Mouse (Mus musculus) brown adipose tissue, adult 24 weeks (tissue): ENCODE measurements around the gene Cenpf. TPM values are rescaled to one million over a fixed set of nuclear protein-coding genes. Genes with fewer than 3 reads are reported as not detected.
"Not testable (repeated sequence)": the region's sequence is repeated elsewhere in the genome, so short reads cannot be mapped to it uniquely, and the experiment has no call there.

ENCODE experiments used
- H3K27ac ChIP-seq: fragments of 200-500 bp; replicated peaks from 2 replicates; pipeline ENCODE4 v1.5.1; 2012; ENCODE audit warnings: low read depth, mild to moderate bottlenecking, low read length
- H3K4me1 ChIP-seq: fragments of 200-500 bp; 2 replicates; pipeline ENCODE4 v1.6.1; 2012; ENCODE audit warnings: low read length, mixed read lengths; ENCODE audit not compliant: control insufficient read depth, insufficient read depth, insufficient read length
- H3K4me3 ChIP-seq: fragments of 200-500 bp; 2 replicates; pipeline ENCODE4 v1.5.1; 2012; ENCODE audit warnings: low read depth, mild to moderate bottlenecking, low read length, moderate library complexity; ENCODE audit not compliant: insufficient read depth
- polyA plus RNA-seq: library from polyadenylated mRNA; stranded (reverse); fragments of >200 nt; gene quantifications from 2 replicates; pipeline ENCODE4 v1.2.4, GENCODE M21; 2012; ENCODE audit not compliant: missing spikeins, insufficient read depth, insufficient read length

Cenpf gene
- polyA plus RNA-seq, 1 experiment, result 0.12 TPM

- no peak overlapping the region for H3K4me3 ChIP-seq
- H3K4me1 ChIP-seq, result no peaks in the 10 kb centered on the region
- H3K27ac ChIP-seq, result no peak overlapping the region
These were observed 18.3 kb upstream of the Cenpf start for GRCm38 (mm10) chr1:189706040-189706645.

GRCm38 (mm10) chr1:189703591-189703990 is 15.7 kb upstream of the Cenpf start:
- H3K4me3 ChIP-seq, result no peak overlapping the region
- no peaks in the 10 kb centered on the region for H3K4me1 ChIP-seq
- H3K27ac ChIP-seq, result no peak overlapping the region

DNA sequence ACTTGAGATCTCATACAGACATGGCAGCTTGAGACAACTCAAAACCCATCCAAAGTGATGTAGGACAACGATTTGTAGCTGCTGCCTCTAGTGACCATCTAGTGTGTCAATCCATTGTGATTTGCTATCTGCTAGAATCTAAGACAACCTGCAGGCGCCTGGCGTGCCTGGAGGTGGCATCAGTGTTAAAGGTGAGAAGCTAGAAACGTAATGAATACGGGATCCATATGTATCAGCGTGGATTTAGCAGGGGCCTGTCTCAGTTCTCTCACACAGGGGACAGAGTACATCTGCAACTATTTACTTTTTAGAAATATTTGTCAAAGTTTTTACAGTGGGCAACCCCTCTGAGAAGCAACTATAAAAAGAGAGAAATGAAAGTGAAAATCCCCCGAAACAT is 15.3 kb upstream of the Cenpf start:
- no peak overlapping the region for H3K27ac ChIP-seq
- no peak overlapping the region for H3K4me3 ChIP-seq
- H3K4me1 ChIP-seq, result no peaks in the 10 kb centered on the region

DNA sequence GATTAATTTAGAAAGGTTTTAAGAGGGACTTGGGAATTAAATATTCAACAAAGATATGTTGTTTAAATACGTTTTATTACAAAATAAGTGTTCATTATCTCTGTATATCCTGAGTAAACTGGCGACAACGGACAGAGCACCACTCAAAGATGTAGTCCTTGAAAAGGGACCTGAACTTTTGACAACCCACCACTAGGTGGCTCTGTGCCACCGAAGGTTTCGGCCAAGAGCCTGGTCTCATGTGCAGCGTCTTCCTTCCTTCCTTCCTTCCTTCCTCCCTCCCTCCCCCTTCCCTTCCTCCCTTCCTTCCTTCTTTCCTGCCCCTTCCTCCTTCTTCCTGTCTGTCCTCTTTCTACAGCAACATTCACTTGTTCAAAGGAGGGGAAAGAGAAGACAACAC is 13.1 kb upstream of the Cenpf start:
- Histone ChIP-seq H3K4me1 (no peaks in the 10 kb centered on the region), H3K27ac (no peak overlapping the region), H3K4me3 (no peak overlapping the region)

- no peaks in the 10 kb centered on the region for H3K4me1 ChIP-seq
- no peak overlapping the region for H3K27ac ChIP-seq
- H3K4me3 ChIP-seq, result no peak overlapping the region
These were observed 12.3 kb upstream of the Cenpf start for GRCm38 (mm10) chr1:189700186-189700585.

DNA sequence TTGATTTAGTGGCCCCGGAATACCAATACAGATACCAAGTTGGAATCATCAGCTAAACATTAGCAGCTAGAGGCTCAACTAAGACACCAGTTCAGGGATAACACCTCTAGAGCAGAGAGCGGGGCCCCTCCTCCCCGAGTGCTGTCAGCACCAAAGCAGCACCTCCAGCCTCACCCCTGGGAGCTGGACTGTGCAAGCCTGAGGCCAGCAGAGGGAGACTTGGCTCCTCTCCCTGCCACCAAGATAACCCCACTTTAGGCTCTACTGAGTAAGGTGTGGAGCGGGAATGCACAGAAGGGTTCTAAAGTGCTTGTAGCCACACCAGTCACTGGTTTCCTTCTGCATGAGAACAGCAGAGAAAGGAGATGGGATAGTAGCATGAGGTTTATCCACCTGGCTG is 10.5 kb upstream of the Cenpf start:
- Histone ChIP-seq H3K4me3 (no peak overlapping the region), H3K27ac (no peak overlapping the region)

DNA sequence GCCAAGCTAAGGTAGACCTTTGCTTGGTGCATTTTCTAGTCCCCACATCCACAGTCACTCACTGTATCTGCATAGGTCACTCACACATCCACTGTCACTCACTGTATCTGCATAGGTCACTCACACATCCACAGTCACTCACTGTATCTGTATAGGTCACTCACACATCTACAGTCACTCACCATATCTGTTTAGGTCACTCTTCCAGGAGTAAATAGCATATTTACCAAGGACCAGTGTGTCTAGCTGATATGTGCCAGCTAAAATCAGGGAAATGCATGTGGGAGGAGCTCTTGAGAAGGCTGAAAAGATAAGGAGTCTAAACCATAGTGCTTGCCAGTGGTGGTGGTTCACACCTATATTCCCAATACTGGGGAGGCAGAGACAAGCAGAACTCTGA is 7.4 kb upstream of the Cenpf start:
- no peaks in the 10 kb centered on the region for H3K4me1 ChIP-seq
- H3K27ac ChIP-seq, result no peak overlapping the region
- H3K4me3 ChIP-seq, result no peak overlapping the region

More for the DNA sequence above, 10.5 kb upstream of the Cenpf start:
- no peaks in the 10 kb centered on the region for H3K4me1 ChIP-seq

DNA sequence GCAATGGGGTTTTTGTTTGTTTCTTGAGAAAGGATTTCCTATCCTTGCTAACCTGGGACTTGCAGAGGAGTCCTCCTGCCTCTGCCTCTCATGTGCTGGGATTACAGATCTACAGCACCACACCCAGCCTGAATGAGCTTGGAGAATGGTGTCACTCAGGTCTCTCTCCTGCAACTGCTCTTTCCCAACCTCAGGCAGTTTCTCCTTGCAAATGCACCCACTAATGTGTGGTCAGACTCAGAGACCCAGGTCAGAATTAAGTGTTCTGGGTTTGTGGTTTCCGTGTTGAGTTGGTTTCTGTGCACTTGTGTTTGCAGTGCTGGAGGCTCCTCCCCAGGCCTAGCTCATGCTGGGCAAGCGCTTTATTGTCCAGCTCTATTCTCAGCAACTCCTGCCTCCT is 6.5 kb upstream of the Cenpf start:
- no peak overlapping the region for H3K27ac ChIP-seq
- no peak overlapping the region for H3K4me3 ChIP-seq
- no peaks in the 10 kb centered on the region for H3K4me1 ChIP-seq

- H3K4me1 ChIP-seq, H3K4me3 ChIP-seq, H3K27ac ChIP-seq: not testable (repeated sequence)
These were observed 4.6 kb upstream of the Cenpf start for GRCm38 (mm10) chr1:189692442-189692841.

DNA sequence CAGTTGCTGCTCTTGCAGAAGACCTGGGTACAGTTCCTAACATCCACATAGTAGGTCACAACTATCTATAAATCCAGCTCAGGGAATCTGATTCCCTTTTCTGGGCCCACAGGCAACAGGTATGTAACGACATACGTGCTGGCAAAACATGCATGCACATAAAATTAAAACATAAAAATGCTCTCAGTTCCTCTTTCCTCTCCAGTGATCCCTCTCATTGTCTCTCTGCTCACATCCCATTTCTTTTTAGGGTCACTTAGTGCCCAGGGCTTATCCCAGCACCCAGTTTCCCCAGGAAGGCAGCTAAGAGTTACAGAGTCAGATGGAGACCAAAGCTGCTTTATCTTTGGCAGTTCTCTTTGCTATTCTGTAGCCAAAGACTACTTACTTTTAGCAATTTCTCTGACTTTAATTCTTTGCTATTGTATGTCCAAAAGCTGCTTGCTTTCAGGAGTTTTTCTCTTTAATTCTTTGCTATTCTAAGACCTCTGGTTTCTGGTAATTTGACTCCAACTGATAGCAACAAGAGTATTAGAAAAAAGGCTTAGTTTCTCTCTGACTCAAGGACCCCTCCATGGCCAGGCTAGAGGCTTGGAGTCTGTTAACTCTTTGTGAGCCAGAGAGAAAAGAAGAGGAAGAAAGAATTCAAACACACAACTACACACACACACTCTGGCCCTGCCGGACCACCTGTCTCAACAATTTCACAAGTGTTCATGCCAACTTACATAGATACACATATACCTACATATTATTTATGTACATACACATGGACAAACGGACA is 1.4 kb upstream of the Cenpf start:
- Histone ChIP-seq H3K27ac (no peak overlapping the region), H3K4me3 (no peak overlapping the region), H3K4me1 (no peaks in the 10 kb centered on the region)

GRCm38 (mm10) chr1:189688388-189688750 is 483 bp upstream of the Cenpf start:
- H3K4me3 ChIP-seq, result peak overlapping the region; percentile 66
- no peaks in the 10 kb centered on the region for H3K4me1 ChIP-seq
- H3K27ac ChIP-seq, result no peak overlapping the region

GRCm38 (mm10) chr1:189686025-189686424 is 1.9 kb downstream of the Cenpf start:
- Histone ChIP-seq H3K4me3 (no peak overlapping the region), H3K4me1 (no peaks in the 10 kb centered on the region), H3K27ac (no peak overlapping the region)

DNA sequence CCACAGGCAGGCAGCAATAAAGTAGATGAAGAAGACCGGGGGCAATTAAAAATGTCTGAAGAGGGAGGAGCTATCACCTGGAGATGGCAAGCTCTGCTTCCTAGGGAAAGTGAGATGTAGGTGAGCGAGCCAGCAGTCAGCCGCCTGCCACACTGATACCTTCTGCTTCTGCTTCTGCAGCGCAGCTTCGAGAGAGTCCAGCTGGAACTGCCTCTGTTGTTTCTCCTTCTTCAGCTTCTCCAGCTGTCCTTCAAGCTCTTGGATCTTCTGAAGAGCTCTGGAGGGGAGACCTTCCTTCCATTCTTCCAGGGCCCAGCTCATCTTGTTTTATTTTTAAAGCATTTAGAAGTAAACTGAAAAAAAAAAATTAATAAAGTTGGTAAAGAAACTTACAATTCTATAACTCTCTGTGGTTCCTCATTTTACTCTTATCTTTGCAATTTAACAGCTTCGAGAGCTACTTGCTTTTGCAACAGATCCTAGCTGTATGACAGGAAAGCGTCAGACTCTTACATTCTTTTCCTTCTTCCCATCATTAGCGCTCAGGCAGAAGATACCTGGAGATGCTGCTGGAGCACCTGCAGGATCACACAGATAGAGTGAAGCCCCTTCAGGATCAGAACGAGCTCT is 3.0 kb downstream of the Cenpf start:
- Histone ChIP-seq H3K4me3 (no peak overlapping the region), H3K4me1 (no peaks in the 10 kb centered on the region), H3K27ac (no peak overlapping the region)

- no peak overlapping the region for H3K27ac ChIP-seq
- no peaks in the 10 kb centered on the region for H3K4me1 ChIP-seq
- no peak overlapping the region for H3K4me3 ChIP-seq
These were observed 8.3 kb downstream of the Cenpf start for GRCm38 (mm10) chr1:189679555-189679954.

DNA sequence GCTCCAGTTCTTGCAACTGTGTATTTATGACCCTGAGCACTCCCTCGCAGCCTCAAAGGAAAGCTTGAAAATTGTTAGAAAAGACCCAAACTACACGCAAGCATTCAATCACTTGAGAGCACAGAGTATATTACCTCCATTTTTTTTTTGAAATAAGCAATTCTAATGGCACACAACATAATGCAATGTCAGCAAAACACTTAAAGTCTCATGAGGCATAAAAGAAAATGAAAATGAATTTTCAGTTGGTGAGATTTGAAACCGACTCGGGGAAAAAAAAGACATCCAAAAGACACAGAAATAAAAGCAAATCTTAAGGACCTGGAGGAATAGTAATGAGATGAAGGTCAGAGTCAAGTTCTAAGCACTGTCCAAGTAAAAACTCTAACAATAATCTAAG is 11.9 kb downstream of the Cenpf start:
- Histone ChIP-seq H3K27ac (no peak overlapping the region), H3K4me1 (no peaks in the 10 kb centered on the region), H3K4me3 (no peak overlapping the region)

- no peaks in the 10 kb centered on the region for H3K4me1 ChIP-seq
- no peak overlapping the region for H3K27ac ChIP-seq
- no peak overlapping the region for H3K4me3 ChIP-seq
These were observed 12.5 kb downstream of the Cenpf start for GRCm38 (mm10) chr1:189675421-189675820.
